25 mouse cellular contexts compared by ENCODE assay signal in genomic region chr12:25382475-25382874, GRCm38 (mm10).
"Had no signal": no experiment of that assay in that cellular context is flagged by ENCODE, and none has a peak within 500 bp of the region (broad histone marks: within the 10 kb centered on the region; RNA-seq: fewer than 3 reads in every experiment).

No protein-coding gene starts in this region.

- H3K27me3 ChIP-seq: heart, embryonic 13.5 days; heart, embryonic 15.5 days; hindbrain, embryonic 13.5 days; hindbrain, embryonic 15.5 days; limb, embryonic 13.5 days; limb, embryonic 15.5 days; liver, embryonic 12.5 days had no signal

- H3K36me3 ChIP-seq: heart, embryonic 10.5 days; heart, embryonic 13.5 days; heart, embryonic 15.5 days; hindbrain, embryonic 13.5 days; hindbrain, embryonic 15.5 days; limb, embryonic 13.5 days; limb, embryonic 15.5 days; liver, embryonic 12.5 days had no signal

- H3K9me3 ChIP-seq: heart, embryonic 10.5 days; heart, embryonic 13.5 days; heart, embryonic 15.5 days; hindbrain, embryonic 13.5 days; hindbrain, embryonic 15.5 days; limb, embryonic 13.5 days; limb, embryonic 15.5 days; liver, embryonic 12.5 days had no signal

- H3K27ac ChIP-seq: gastrocnemius, adult 2 months; heart, embryonic 10.5 days; heart, embryonic 13.5 days; heart, embryonic 15.5 days; hindbrain, embryonic 13.5 days; hindbrain, embryonic 15.5 days; hindbrain, postnatal 0 days; limb, embryonic 13.5 days; limb, embryonic 15.5 days; liver, embryonic 12.5 days; liver, embryonic 14.5 days had no signal

- H3K4me3 ChIP-seq: gastrocnemius, adult 2 months; heart, embryonic 10.5 days; heart, embryonic 13.5 days; heart, embryonic 15.5 days; hindbrain, embryonic 13.5 days; hindbrain, embryonic 15.5 days; limb, embryonic 13.5 days; limb, embryonic 15.5 days; liver, embryonic 12.5 days had no signal

- H3K4me1 ChIP-seq: heart, embryonic 13.5 days; heart, embryonic 15.5 days; limb, embryonic 15.5 days; liver, embryonic 12.5 days had no signal

- DNase-seq: forebrain, postnatal 0 days; gastrocnemius, adult 2 months; gastrocnemius, postnatal 10 days; gastrocnemius, postnatal 25 days; heart, adult 18-20 months; heart, postnatal 14 days; heart, postnatal 36 days; kidney, adult 18-20 months; kidney, adult 8-10 months; kidney, postnatal 10 days; kidney, postnatal 25 days; kidney, postnatal 4 days; layer of hippocampus, adult 9-11 months; layer of hippocampus, postnatal 36 days; left cerebral cortex, postnatal 4 days had no signal

- H3K9ac ChIP-seq: forebrain, postnatal 0 days; heart, embryonic 13.5 days; heart, embryonic 15.5 days; hindbrain, embryonic 13.5 days; hindbrain, embryonic 15.5 days; limb, embryonic 13.5 days; limb, embryonic 15.5 days; liver, embryonic 12.5 days; liver, embryonic 14.5 days had no signal

- H3K4me2 ChIP-seq: heart, embryonic 13.5 days; heart, embryonic 15.5 days; hindbrain, embryonic 13.5 days; hindbrain, embryonic 15.5 days; limb, embryonic 13.5 days; limb, embryonic 15.5 days; liver, embryonic 12.5 days had no signal

- ATAC-seq: forebrain, postnatal 0 days; hindbrain, postnatal 0 days; liver, embryonic 12.5 days had no signal
